Mouse (Mus musculus) embryonic facial prominence, embryonic 13.5 days (tissue): ENCODE results near the gene Atf5. TPM values are rescaled to one million over a fixed set of nuclear protein-coding genes. Genes with fewer than 3 reads are reported as not detected.

Experiments
- ATAC-seq: fragments of 200-750 bp; cut with Nextera tagmentation; 2 replicates; pipeline ENCODE4 v1.8.0; 2017; ENCODE audit warnings: low read depth; ENCODE audit not compliant: insufficient number of reproducible peaks, insufficient read depth, low FRiP score, low TSS enrichment
- H3K27ac ChIP-seq: fragments of 300-500 bp; sonication (generic); 2 replicates; pipeline ENCODE4 v1.5.1; 2015; ENCODE audit warnings: moderate library complexity, mild to moderate bottlenecking, inconsistent platforms
- H3K27me3 ChIP-seq: fragments of 300-500 bp; sonication (generic); 2 replicates; pipeline ENCODE4 v1.6.1; 2015; ENCODE audit warnings: mild to moderate bottlenecking, inconsistent platforms
- H3K36me3 ChIP-seq: fragments of 300-500 bp; sonication (generic); 2 replicates; pipeline ENCODE4 v1.6.1; 2015; ENCODE audit warnings: mild to moderate bottlenecking, inconsistent platforms
- H3K4me1 ChIP-seq: fragments of 300-500 bp; sonication (generic); 2 replicates; pipeline ENCODE4 v1.6.1; 2015; ENCODE audit warnings: inconsistent platforms
- H3K4me2 ChIP-seq: fragments of 300-500 bp; sonication (generic); 2 replicates; pipeline ENCODE4 v1.6.1; 2015; ENCODE audit warnings: moderate library complexity, mild to moderate bottlenecking, inconsistent platforms
- H3K4me3 ChIP-seq: fragments of 300-500 bp; sonication (generic); 2 replicates; pipeline ENCODE4 v1.5.1; 2015; ENCODE audit warnings: mild to moderate bottlenecking, inconsistent platforms
- H3K9ac ChIP-seq: fragments of 300-500 bp; sonication (generic); 2 replicates; pipeline ENCODE4 v1.6.1; 2015; ENCODE audit warnings: mild to moderate bottlenecking, inconsistent platforms
- H3K9me3 ChIP-seq: fragments of 300-500 bp; sonication (generic); 2 replicates; pipeline ENCODE4 v1.6.1; 2016; ENCODE audit warnings: inconsistent platforms
- WGBS: fragments of 180-500 bp; shearing (Covaris S2); methylation state at CpG from one replicate; pipeline ENCODE4 v1.1.7; 2015; ENCODE audit warnings: mixed read lengths; 5-methylcytosine and 5-hydroxymethylcytosine counted together
- polyA plus RNA-seq: library from polyadenylated mRNA; unstranded; fragments of >200 nt; fragmentation: Nextera tagmentation; extraction: Ambion mirVana; gene quantifications from 2 replicates; pipeline ENCODE4 v1.2.1, GENCODE M21; 2015

Atf5 gene
- polyA plus RNA-seq, result 6.4 and 6.5 TPM in 2 replicates

- under 1% methylated on average over 57 of the region's 57 CpGs for WGBS
- H3K27me3 ChIP-seq, result no peaks in the 10 kb centered on the region
- H3K4me3 ChIP-seq, result peak within 1 kb of the TSS; percentile 73
- H3K9ac ChIP-seq, result peak within 1 kb of the TSS; percentile 97
- peaks cover 49% of the 10 kb centered on the region for H3K4me1 ChIP-seq
- peak within 1 kb of the TSS; percentile 96 for H3K27ac ChIP-seq
- H3K36me3 ChIP-seq, result peaks cover 14% of the 10 kb centered on the region
- peak within 1 kb of the TSS; percentile 73 for H3K4me2 ChIP-seq
- H3K9me3 ChIP-seq, result no peaks in the 10 kb centered on the region
- 0 out of 2 replicates have a peak, but pooled peaks have one; percentile 0 for ATAC-seq
Observed at GRCm38 (mm10) chr7:44816470-44817021, at the start of gene Atf5. Atf5 (minus strand) TSS chr7:44816658.

GRCm38 (mm10) chr7:44864595-44865542 is 48.4 kb upstream of the Atf5 start:
- H3K4me2 ChIP-seq, result no peak overlapping the region

GRCm38 (mm10) chr7:44863982-44864494 is 47.6 kb upstream of the Atf5 start:
- WGBS, result 86% methylated on average over 11 of the region's 11 CpGs
- no peak overlapping the region for H3K4me2 ChIP-seq
- peaks cover 45% of the 10 kb centered on the region for H3K4me1 ChIP-seq
- no peak for ATAC-seq
- H3K9ac ChIP-seq, result no peak overlapping the region
- no peaks in the 10 kb centered on the region for H3K27me3 ChIP-seq
- no peak overlapping the region for H3K4me3 ChIP-seq
- H3K9me3 ChIP-seq, result no peaks in the 10 kb centered on the region
- no peak overlapping the region for H3K27ac ChIP-seq
- H3K36me3 ChIP-seq, result peaks cover 59% of the 10 kb centered on the region

More at GRCm38 (mm10) chr7:44864595-44865542, 48.4 kb upstream of the Atf5 start:
- 82% methylated on average over 24 of the region's 24 CpGs for WGBS
- Histone ChIP-seq H3K27me3 (no peaks in the 10 kb centered on the region), H3K27ac (peak overlapping the region; percentile 100; the same call in 1 of the 2 replicates), H3K4me3 (no peak overlapping the region), H3K9ac (no peak overlapping the region), H3K9me3 (no peaks in the 10 kb centered on the region), H3K36me3 (peaks cover 59% of the 10 kb centered on the region), H3K4me1 (peaks cover 45% of the 10 kb centered on the region)
- ATAC-seq, result no peak

- H3K9ac ChIP-seq, result no peak overlapping the region
- H3K4me1 ChIP-seq, result peaks cover 47% of the 10 kb centered on the region
Observed at GRCm38 (mm10) chr7:44863210-44863609, 46.8 kb upstream of the Atf5 start.

GRCm38 (mm10) chr7:44862434-44862833 is 46.0 kb upstream of the Atf5 start:
- no peak for ATAC-seq

More at GRCm38 (mm10) chr7:44863210-44863609, 46.8 kb upstream of the Atf5 start:
- 88% methylated on average over 14 of the region's 14 CpGs for WGBS
- Histone ChIP-seq H3K36me3 (peaks cover 59% of the 10 kb centered on the region), H3K4me3 (no peak overlapping the region), H3K4me2 (no peak overlapping the region), H3K27ac (0 out of 2 replicates have a peak overlapping the region, but pooled peaks have one; percentile 11), H3K9me3 (no peaks in the 10 kb centered on the region), H3K27me3 (no peaks in the 10 kb centered on the region)
- ATAC-seq, result no peak

GRCm38 (mm10) chr7:44861429-44861816 is 45.0 kb upstream of the Atf5 start:
- Histone ChIP-seq H3K9me3 (no peaks in the 10 kb centered on the region), H3K4me3 (no peak overlapping the region), H3K36me3 (peaks cover 56% of the 10 kb centered on the region), H3K27me3 (no peaks in the 10 kb centered on the region), H3K9ac (no peak overlapping the region; the same call in 1 of the 2 replicates), H3K27ac (peak overlapping the region; percentile 51; the same call in 1 of the 2 replicates), H3K4me1 (peaks cover 40% of the 10 kb centered on the region), H3K4me2 (no peak overlapping the region)
- 79% methylated on average over 14 of the region's 14 CpGs for WGBS
- no peak for ATAC-seq

More at GRCm38 (mm10) chr7:44862434-44862833, 46.0 kb upstream of the Atf5 start:
- peaks cover 47% of the 10 kb centered on the region for H3K4me1 ChIP-seq
- 83% methylated on average over 8 of the region's 8 CpGs for WGBS
- H3K36me3 ChIP-seq, result peaks cover 59% of the 10 kb centered on the region
- H3K4me2 ChIP-seq, result no peak overlapping the region
- H3K9me3 ChIP-seq, result no peaks in the 10 kb centered on the region
- no peaks in the 10 kb centered on the region for H3K27me3 ChIP-seq
- H3K27ac ChIP-seq, result no peak overlapping the region
- H3K4me3 ChIP-seq, result no peak overlapping the region
- no peak overlapping the region for H3K9ac ChIP-seq

GRCm38 (mm10) chr7:44860576-44861428 is 44.3 kb upstream of the Atf5 start:
- H3K27me3 ChIP-seq, result no peaks in the 10 kb centered on the region
- H3K9ac ChIP-seq, result peak overlapping the region; percentile 49; the same call in 1 of the 2 replicates
- ATAC-seq, result no peak
- whole genome bisulfite sequencing, result 63% methylated on average over 22 of the region's 22 CpGs
- peak overlapping the region; percentile 51; the same call in 1 of the 2 replicates for H3K27ac ChIP-seq
- 0 out of 2 replicates have a peak overlapping the region, but pooled peaks have one; percentile 10 for H3K4me3 ChIP-seq
- H3K4me1 ChIP-seq, result peaks cover 40% of the 10 kb centered on the region
- H3K36me3 ChIP-seq, result peaks cover 50% of the 10 kb centered on the region
- no peaks in the 10 kb centered on the region for H3K9me3 ChIP-seq
- peak overlapping the region; percentile 23; the same call in 1 of the 2 replicates for H3K4me2 ChIP-seq

- WGBS, result 89% methylated on average over 11 of the region's 11 CpGs
Observed at GRCm38 (mm10) chr7:44859896-44860295, 43.4 kb upstream of the Atf5 start.

GRCm38 (mm10) chr7:44857905-44858304 is 41.4 kb upstream of the Atf5 start:
- ATAC-seq, result no peak
- peak overlapping the region; percentile 78 for H3K4me3 ChIP-seq
- H3K4me2 ChIP-seq, result peak overlapping the region; percentile 89
- peaks cover 56% of the 10 kb centered on the region for H3K4me1 ChIP-seq
- peaks cover 23% of the 10 kb centered on the region for H3K36me3 ChIP-seq
- H3K27ac ChIP-seq, result peak overlapping the region; percentile 95; the same call in 1 of the 2 replicates
- H3K9me3 ChIP-seq, result no peaks in the 10 kb centered on the region
- WGBS, result 26% methylated on average over 8 of the region's 8 CpGs
- peak overlapping the region; percentile 89 for H3K9ac ChIP-seq
- H3K27me3 ChIP-seq, result no peaks in the 10 kb centered on the region

More at GRCm38 (mm10) chr7:44859896-44860295, 43.4 kb upstream of the Atf5 start:
- peaks cover 41% of the 10 kb centered on the region for H3K36me3 ChIP-seq
- no peak overlapping the region for H3K4me3 ChIP-seq
- no peak overlapping the region for H3K27ac ChIP-seq
- no peak overlapping the region for H3K4me2 ChIP-seq
- H3K27me3 ChIP-seq, result no peaks in the 10 kb centered on the region
- peaks cover 36% of the 10 kb centered on the region for H3K4me1 ChIP-seq
- no peak overlapping the region for H3K9ac ChIP-seq
- ATAC-seq, result no peak
- H3K9me3 ChIP-seq, result no peaks in the 10 kb centered on the region

- peaks cover 62% of the 10 kb centered on the region for H3K4me1 ChIP-seq
- H3K36me3 ChIP-seq, result peaks cover 21% of the 10 kb centered on the region
- no peaks in the 10 kb centered on the region for H3K27me3 ChIP-seq
- peak within 1 kb of the TSS; percentile 78 for H3K4me3 ChIP-seq
- peak within 1 kb of the TSS; percentile 89 for H3K4me2 ChIP-seq
- ATAC-seq, result peak; percentile 32
- H3K9me3 ChIP-seq, result no peaks in the 10 kb centered on the region
- H3K27ac ChIP-seq, result peak within 1 kb of the TSS; percentile 95
- WGBS, result under 1% methylated on average over 32 of the region's 32 CpGs
- peak within 1 kb of the TSS; percentile 89 for H3K9ac ChIP-seq
Observed at GRCm38 (mm10) chr7:44857042-44857552, 40.6 kb upstream of the Atf5 start, which contains the start of gene Pnkp. Pnkp (plus strand) TSS chr7:44857139.
